Mouse (Mus musculus) small intestine, adult 2 months (tissue): Measurements from ENCODE around the gene Utrn.

ENCODE experiments used
- CTCF ChIP-seq: fragments of 200-500 bp; IDR thresholded peaks from 2 replicates; pipeline ENCODE4 v1.5.1; 2012; ENCODE audit warnings: low read depth, mild to moderate bottlenecking, control low read depth, inconsistent platforms, low read length, moderate library complexity, mixed read lengths; ENCODE audit not compliant: insufficient replicate concordance, insufficient read length; ENCODE audit errors: extremely low read depth
- POLR2A ChIP-seq: fragments of 200-500 bp; IDR thresholded peaks from 2 replicates; pipeline ENCODE4 v1.6.1; 2012; ENCODE audit warnings: low read depth, mild to moderate bottlenecking, control low read depth, inconsistent platforms, low read length, moderate library complexity

- TF ChIP-seq POLR2A, result no peak
- no peak for TF ChIP-seq CTCF
Observed at GRCm38 (mm10) chr10:12861381-12861780, 7.8 kb downstream of the Utrn start.
